Mouse (Mus musculus) spleen, postnatal 4 days (tissue): ENCODE results near the gene Nup85.

Source experiments
- DNase-seq, 2 experiments: peaks; one replicate each; pipeline ENCODE4 v3.0.0; 2022; ENCODE audit warnings: low spot score in 2 of 2

Nup85 gene

GRCm38 (mm10) chr11:115582913-115583606 is 18.8 kb downstream of the Nup85 start:
- no peak for DNase-seq

- no peak for DNase-seq
Observed at GRCm38 (mm10) chr11:115584376-115585073, 20.3 kb downstream of the Nup85 start.

GRCm38 (mm10) chr11:115585573-115586100 is 21.4 kb downstream of the Nup85 start:
- DNase-seq: no peak

GRCm38 (mm10) chr11:115586403-115586802 is 22.2 kb downstream of the Nup85 start:
- no peak for DNase-seq

- no peak for DNase-seq
Observed at GRCm38 (mm10) chr11:115587984-115588383, 23.8 kb downstream of the Nup85 start.

- no peak for DNase-seq
Observed at GRCm38 (mm10) chr11:115590526-115591075, 26.4 kb downstream of the Nup85 start.

- no peak for DNase-seq
Observed at GRCm38 (mm10) chr11:115595209-115595608, 31.0 kb downstream of the Nup85 start.

GRCm38 (mm10) chr11:115598309-115598708 is 34.1 kb downstream of the Nup85 start:
- DNase-seq: no peak

- no peak for DNase-seq
Observed at GRCm38 (mm10) chr11:115599722-115600121, 35.5 kb downstream of the Nup85 start.

GRCm38 (mm10) chr11:115600743-115601142 is 36.5 kb downstream of the Nup85 start:
- DNase-seq: no peak

GRCm38 (mm10) chr11:115601174-115601573 is 36.9 kb downstream of the Nup85 start:
- DNase-seq: no peak

- no peak for DNase-seq
Observed at GRCm38 (mm10) chr11:115603128-115603475, 38.9 kb downstream of the Nup85 start.

GRCm38 (mm10) chr11:115603476-115604303 is 39.5 kb downstream of the Nup85 start, which contains the start of the genes Mrps7 and Gga3:
Gene Mrps7, plus strand, starts transcription at chr11:115603925.
Gene Gga3, minus strand, starts transcription at chr11:115604051.
- DNase-seq: peak; percentile 93 to 97

- no peak for DNase-seq
Observed at GRCm38 (mm10) chr11:115604304-115604696, 40.1 kb downstream of the Nup85 start.

GRCm38 (mm10) chr11:115606733-115607132 is 42.5 kb downstream of the Nup85 start:
- DNase-seq: no peak

- DNase-seq: no peak
Observed at GRCm38 (mm10) chr11:115608421-115609399, 44.5 kb downstream of the Nup85 start.

GRCm38 (mm10) chr11:115609576-115609975 is 45.3 kb downstream of the Nup85 start:
- DNase-seq: no peak

GRCm38 (mm10) chr11:115611173-115611572 is 46.9 kb downstream of the Nup85 start:
- DNase-seq: no peak

- peak; percentile 79 to 89 for DNase-seq
Observed at GRCm38 (mm10) chr11:115612059-115612409, 47.8 kb downstream of the Nup85 start.

GRCm38 (mm10) chr11:115612410-115613137 is 48.3 kb downstream of the Nup85 start, which contains the start of gene Mif4gd:
Gene Mif4gd, minus strand, starts transcription at chr11:115612969.
- peak; percentile 97 to 98 for DNase-seq
